ENCODE assay signal across 19 mouse cellular contexts in the genomic region with DNA sequence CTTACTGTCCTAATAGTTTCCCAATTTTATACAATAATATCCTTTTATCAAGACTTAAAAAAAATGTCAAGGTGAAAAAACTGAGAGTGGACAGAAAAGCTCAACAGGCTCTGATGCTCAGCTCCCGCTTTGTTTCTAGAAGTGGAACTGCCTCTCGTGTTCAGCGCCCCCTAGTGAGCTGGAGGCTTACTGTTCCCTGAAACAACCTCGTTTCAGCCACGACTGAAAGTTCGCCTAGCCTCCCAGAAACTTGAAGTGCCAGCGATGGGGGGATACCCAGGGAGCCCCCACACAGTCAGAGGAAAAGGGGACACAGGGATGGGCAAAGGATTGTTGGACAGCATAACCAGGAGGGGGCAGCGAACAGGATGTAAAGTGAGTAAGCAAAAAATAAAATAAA. TPM values are rescaled to one million over a fixed set of nuclear protein-coding genes. Genes with fewer than 3 reads are reported as not detected.
DNase-seq lines count a peak whose midpoint lies in the region; ATAC-seq and TF ChIP-seq lines count a peak whose summit lies in the region.
"Had no signal": no experiment of that assay in that cellular context is flagged by ENCODE, and none has a peak within 500 bp of the region (broad histone marks: within the 10 kb centered on the region; RNA-seq: fewer than 3 reads in every experiment).

No protein-coding gene starts in this region.

- WGBS in limb, embryonic 11.5 days = 84% methylated on average over 8 of the region's 8 CpGs
- WGBS in limb, embryonic 10.5 days = 84% methylated on average over 8 of the region's 8 CpGs

- no peak for TF ChIP-seq POLR2A in CH12.LX (IDR thresholded peaks at IDR 0.05; ENCODE audit: low read depth, low read length)

- TF ChIP-seq RAD21 in CH12.LX (IDR thresholded peaks at IDR 0.05; ENCODE audit: low read depth, low read length) = peak; percentile 63

- H3K4me1 ChIP-seq in limb, embryonic 11.5 days (ENCODE audit: control insufficient read depth, insufficient read depth, low read length) = no peaks in the 10 kb centered on the region
- no peaks in the 10 kb centered on the region for H3K4me1 ChIP-seq in limb, embryonic 10.5 days
- no peaks in the 10 kb centered on the region for H3K4me1 ChIP-seq in CH12.LX (ENCODE audit: control insufficient read depth in 1 of 2, insufficient read depth in 2 of 2)
- H3K4me1 ChIP-seq: embryonic facial prominence, embryonic 15.5 days; forebrain, embryonic 12.5 days had no signal

- no peak overlapping the region for H3K9ac ChIP-seq in limb, embryonic 11.5 days (ENCODE audit: low read length)
- H3K9ac ChIP-seq in CH12.LX (ENCODE audit: insufficient read depth, low read depth) = no peak overlapping the region
- H3K9ac ChIP-seq: embryonic facial prominence, embryonic 15.5 days; forebrain, embryonic 12.5 days had no signal

- no peak overlapping the region for H3K27ac ChIP-seq in limb, embryonic 11.5 days (replicated peaks; ENCODE audit: low read depth, low read length)
- H3K27ac ChIP-seq in limb, embryonic 10.5 days = no peak overlapping the region
- H3K27ac ChIP-seq in CH12.LX (ENCODE audit: insufficient read depth, low read depth) = no peak overlapping the region
- H3K27ac ChIP-seq: embryonic facial prominence, embryonic 15.5 days; forebrain, embryonic 12.5 days had no signal

- in situ Hi-C loops in CH12.LX (cut with MboI; ENCODE audit: low pct_ligation_motif_present, low pct_unique_long_range_greater_than_20kb, low sequenced_read_pairs) = no loop called here

- ATAC-seq in limb, embryonic 11.5 days (ENCODE audit: insufficient number of reproducible peaks, low FRiP score, low TSS enrichment, low read depth) = no peak
- no peak for ATAC-seq in activated CD4-positive, CD25-positive, alpha-beta regulatory T cell, adult 4 months

- no peak for TF ChIP-seq EP300 in CH12.LX (IDR thresholded peaks at IDR 0.05; ENCODE audit: low read length)

- H3K9me3 ChIP-seq in limb, embryonic 11.5 days (ENCODE audit: control insufficient read depth, low read length) = no peaks in the 10 kb centered on the region
- H3K9me3 ChIP-seq in limb, embryonic 10.5 days (replicated peaks) = no peaks in the 10 kb centered on the region
- H3K9me3 ChIP-seq in CH12.LX (replicated peaks; ENCODE audit: low read length) = no peaks in the 10 kb centered on the region
- H3K9me3 ChIP-seq: embryonic facial prominence, embryonic 15.5 days; forebrain, embryonic 12.5 days had no signal

- no peak overlapping the region for H3K4me3 ChIP-seq in limb, embryonic 11.5 days (ENCODE audit: low read depth, low read length)
- H3K4me3 ChIP-seq in limb, embryonic 10.5 days = no peak overlapping the region
- H3K4me3 ChIP-seq in CH12.LX (replicated peaks in 1 of 3; ENCODE audit: low read depth in 2 of 3, low read length in 2 of 3, poor library complexity in 1 of 3) = no peak overlapping the region
- H3K4me3 ChIP-seq: embryonic facial prominence, embryonic 15.5 days; forebrain, embryonic 12.5 days had no signal

- no peak overlapping the region for H3K4me2 ChIP-seq in limb, embryonic 11.5 days (ENCODE audit: low read depth, severe bottlenecking)
- H3K4me2 ChIP-seq in CH12.LX (ENCODE audit: insufficient read depth, low read depth, poor library complexity, severe bottlenecking) = peak overlapping the region; percentile 4; the same call in 1 of the 2 replicates
- H3K4me2 ChIP-seq: embryonic facial prominence, embryonic 15.5 days; forebrain, embryonic 12.5 days; heart, embryonic 11.5 days had no signal

- H3K36me3 ChIP-seq in limb, embryonic 11.5 days (ENCODE audit: control insufficient read depth, insufficient read depth, low read length) = no peaks in the 10 kb centered on the region
- H3K36me3 ChIP-seq in limb, embryonic 10.5 days = no peaks in the 10 kb centered on the region
- no peaks in the 10 kb centered on the region for H3K36me3 ChIP-seq in CH12.LX (replicated peaks in 1 of 2; ENCODE audit: control insufficient read depth in 1 of 2, insufficient read depth in 1 of 2, low read length in 1 of 2)
- H3K36me3 ChIP-seq: embryonic facial prominence, embryonic 15.5 days; forebrain, embryonic 12.5 days had no signal

- no peaks in the 10 kb centered on the region for H3K79me2 ChIP-seq in CH12.LX (replicated peaks; ENCODE audit: control insufficient read depth, extremely low read depth, insufficient read depth, poor library complexity, severe bottlenecking)

- TF ChIP-seq CTCF in CH12.LX (conservative IDR thresholded peaks at IDR 0.05 in 1 of 2, IDR thresholded peaks at IDR 0.05 in 1 of 2; ENCODE audit: low read depth in 2 of 2, low read length in 2 of 2) = peak; percentile 42 to 95

- no peaks in the 10 kb centered on the region for H3K27me3 ChIP-seq in limb, embryonic 11.5 days (ENCODE audit: control insufficient read depth, insufficient read depth, low read length)
- no peaks in the 10 kb centered on the region for H3K27me3 ChIP-seq in limb, embryonic 10.5 days (ENCODE audit: low read depth, poor library complexity, severe bottlenecking)
- no peaks in the 10 kb centered on the region for H3K27me3 ChIP-seq in CH12.LX (replicated peaks)
- H3K27me3 ChIP-seq: embryonic facial prominence, embryonic 15.5 days; forebrain, embryonic 12.5 days had no signal

- dilution Hi-C loops in CH12.LX (cut with MboI; ENCODE audit: extremely low pct_ligation_motif_present, extremely low pct_unique_long_range_greater_than_20kb, low sequenced_read_pairs) = no loop called here

- intact Hi-C loops in heart, postnatal 10 days (cut with DNase I) = no loop called here

- DNase-seq in heart, adult 11 months = peak; percentile 62
- no peak for DNase-seq in heart, postnatal 10 days
- peak; percentile 21 for DNase-seq in limb, embryonic 11.5 days (ENCODE audit: low spot score)
- no peak for DNase-seq in limb, embryonic 10.5 days (ENCODE audit: low spot score)
- DNase-seq in CH12.LX (ENCODE audit: extremely low read depth) = peak; percentile 41
- peak; percentile 54 for DNase-seq in ZHBTc4 (ENCODE audit: low read depth, low spot score)
- DNase-seq in ovary, adult 18-20 months (ENCODE audit: low spot score) = no peak
- DNase-seq: adrenal gland, postnatal 36 days; B cell, adult 2 months; cerebellum, adult 11 months; heart, postnatal 4 days; lung, adult 18-20 months; right cerebral cortex, adult 18-20 months had no signal

TF ChIP-seq in CH12.LX, 34 proteins besides CTCF, POLR2A, EP300 and RAD21:
- TF ChIP-seq NELFE (IDR thresholded peaks at IDR 0.05; ENCODE audit: low read depth, low read length) (peak; percentile 37; the same call in 1 of the 2 replicates), USF2 (conservative IDR thresholded peaks at IDR 0.05; ENCODE audit: low read depth, low read length) (no peak), TBP (conservative IDR thresholded peaks at IDR 0.05; ENCODE audit: low read depth, low read length) (no peak), JUN (IDR thresholded peaks at IDR 0.05; ENCODE audit: insufficient read depth, low read depth, low read length) (no peak), NRF1 (IDR thresholded peaks at IDR 0.05; ENCODE audit: low read depth, low read length) (no peak), RCOR1 (conservative IDR thresholded peaks at IDR 0.05; ENCODE audit: low read depth, low read length) (0 out of 2 replicates have a peak, but pooled peaks have one; percentile 28), MAX (IDR thresholded peaks at IDR 0.05; ENCODE audit: low read length) (peak; percentile 39; the same call in 1 of the 2 replicates), MEF2A (IDR thresholded peaks at IDR 0.05; ENCODE audit: borderline replicate concordance, low read depth, low read length) (no peak), GABPA (IDR thresholded peaks at IDR 0.05; ENCODE audit: insufficient replicate concordance, low read depth, low read length) (peak; percentile 21; the same call in 1 of the 2 replicates), SIN3A (IDR thresholded peaks at IDR 0.05; ENCODE audit: low read length) (0 out of 2 replicates have a peak, but pooled peaks have one; percentile 46), IRF4 (IDR thresholded peaks at IDR 0.05; ENCODE audit: low read depth, low read length) (peak; percentile 30; the same call in 1 of the 2 replicates), JUND (conservative IDR thresholded peaks at IDR 0.05; ENCODE audit: low read depth, low read length) (no peak), KAT2A (IDR thresholded peaks at IDR 0.05; ENCODE audit: insufficient replicate concordance, low read length) (no peak), SMC3 (IDR thresholded peaks at IDR 0.05; ENCODE audit: low read depth, low read length) (peak; percentile 79), MXI1 (IDR thresholded peaks at IDR 0.05; ENCODE audit: low read depth, low read length) (peak; percentile 25; the same call in 1 of the 2 replicates), ZMIZ1 (IDR thresholded peaks at IDR 0.05; ENCODE audit: low read depth, low read length) (no peak), MAZ (IDR thresholded peaks at IDR 0.05; ENCODE audit: low read depth, low read length) (no peak), HCFC1 (IDR thresholded peaks at IDR 0.05; ENCODE audit: low read depth, low read length) (peak; percentile 56; the same call in 1 of the 2 replicates), POLR2AphosphoS2 (IDR thresholded peaks at IDR 0.05; ENCODE audit: low read depth, low read length) (no peak), TCF12 (IDR thresholded peaks at IDR 0.05; ENCODE audit: low read depth, low read length) (peak; percentile 36; the same call in 1 of the 2 replicates)

RNA-seq across cellular contexts. Expression of a gene that starts 26.9 kb away (rescaled TPM):
- under 1 TPM; 0.22 to 0.24 TPM for total RNA-seq in heart, postnatal 10 days (2021)
- polyA plus RNA-seq in limb, embryonic 11.5 days (2014; fragmentation: Nextera tagmentation; extraction: Ambion mirVana) = 12.0 and 12.2 TPM in 2 replicates
- 5.1 and 7.2 TPM in 2 replicates for polyA plus RNA-seq in limb, embryonic 10.5 days (2016; fragmentation: Nextera tagmentation; extraction: Ambion mirVana)
- 0.04 TPM in 1 of 2 replicates, not detected in the other for total RNA-seq in CH12.LX (2012; rRNA removed)
- 0.04 and 0.05 TPM in 2 replicates for total RNA-seq in CH12.LX (2014; rRNA removed)
- polyA plus RNA-seq in CH12.LX (2012; ENCODE audit: insufficient read length, low read depth) = 0.05 TPM in 1 of 2 replicates, not detected in the other
- polyA plus RNA-seq in activated CD4-positive, CD25-positive, alpha-beta regulatory T cell, adult 4 months (2017; shearing (Covaris generic)) = not detected
- total RNA-seq: megakaryocyte, adult 5-6 weeks; monocyte, adult 5-6 weeks had no signal

Comparison
In these comparisons a context has a peak if more than half of its experiments do, and no peak if none do; other contexts are left out.
1. DNase-seq: peak in heart, adult 11 months (single experiment), limb, embryonic 11.5 days (single experiment), CH12.LX (single experiment) and ZHBTc4 (single experiment); none in heart, postnatal 10 days (0 of 2), limb, embryonic 10.5 days (single experiment) and ovary, adult 18-20 months (single experiment).